Mouse (Mus musculus): ENCODE results near the gene Pawr.

Pawr gene

GRCm38 (mm10) chr10:108331784-108332561 lies at the start of gene Pawr:
Gene Pawr, plus strand, starts transcription at chr10:108332121.
- in situ Hi-C loops (cut with MboI, MseI) = no loop called here

GRCm38 (mm10) chr10:108282351-108282750 lies 49.6 kb upstream of the Pawr start:
- in situ Hi-C loops (cut with MboI, MseI) = no loop called here

- in situ Hi-C loops (cut with MboI, MseI) = no loop called here
These were observed 48.5 kb upstream of the Pawr start for GRCm38 (mm10) chr10:108283418-108283817.

- in situ Hi-C loops (cut with MboI, MseI) = no loop called here
These were observed 48.1 kb upstream of the Pawr start for GRCm38 (mm10) chr10:108283837-108284236.

- in situ Hi-C loops (cut with MboI, MseI) = no loop called here
These were observed 47.5 kb upstream of the Pawr start for GRCm38 (mm10) chr10:108284445-108284844.

GRCm38 (mm10) chr10:108284977-108285376 lies 46.9 kb upstream of the Pawr start:
- in situ Hi-C loops (cut with MboI, MseI) = no loop called here

- in situ Hi-C loops (cut with MboI, MseI) = no loop called here
These were observed 45.1 kb upstream of the Pawr start for GRCm38 (mm10) chr10:108286658-108287437.

- in situ Hi-C loops (cut with MboI, MseI) = no loop called here
These were observed 44.5 kb upstream of the Pawr start for GRCm38 (mm10) chr10:108287438-108287801.

- in situ Hi-C loops (cut with MboI, MseI) = no loop called here
These were observed 41.9 kb upstream of the Pawr start for GRCm38 (mm10) chr10:108290046-108290445.

- in situ Hi-C loops (cut with MboI, MseI) = no loop called here
These were observed 40.0 kb upstream of the Pawr start for GRCm38 (mm10) chr10:108291688-108292471.

GRCm38 (mm10) chr10:108292651-108293050 lies 39.3 kb upstream of the Pawr start:
- in situ Hi-C loops (cut with MboI, MseI) = no loop called here

- in situ Hi-C loops (cut with MboI, MseI) = no loop called here
These were observed 38.2 kb upstream of the Pawr start for GRCm38 (mm10) chr10:108293620-108294195.

GRCm38 (mm10) chr10:108294766-108295165 lies 37.2 kb upstream of the Pawr start:
- in situ Hi-C loops (cut with MboI, MseI) = loop anchor here (5.0 kb wide), 1 partner anchor 153 kb away; no protein-coding TSS in a partner anchor

GRCm38 (mm10) chr10:108296446-108296845 lies 35.5 kb upstream of the Pawr start:
- in situ Hi-C loops (cut with MboI, MseI) = loop anchor here (5.0 kb wide), 1 partner anchor 151 kb away; no protein-coding TSS in a partner anchor

GRCm38 (mm10) chr10:108298261-108298660 lies 33.7 kb upstream of the Pawr start:
- in situ Hi-C loops (cut with MboI, MseI) = loop anchor here (5.0 kb wide), 1 partner anchor 149 kb away; no protein-coding TSS in a partner anchor

GRCm38 (mm10) chr10:108298841-108299545 lies 32.9 kb upstream of the Pawr start:
- in situ Hi-C loops (cut with MboI, MseI) = loop anchor here (5.0 kb wide), 1 partner anchor 148 kb away; no protein-coding TSS in a partner anchor

GRCm38 (mm10) chr10:108299828-108300227 lies 32.1 kb upstream of the Pawr start:
- in situ Hi-C loops (cut with MboI, MseI) = loop anchor here (5.0 kb wide), 1 partner anchor 147 kb away; no protein-coding TSS in a partner anchor

GRCm38 (mm10) chr10:108300843-108301242 lies 31.1 kb upstream of the Pawr start:
- in situ Hi-C loops (cut with MboI, MseI) = no loop called here

- in situ Hi-C loops (cut with MboI, MseI) = no loop called here
These were observed 24.1 kb upstream of the Pawr start for GRCm38 (mm10) chr10:108307772-108308171.

GRCm38 (mm10) chr10:108310195-108310594 lies 21.7 kb upstream of the Pawr start:
- in situ Hi-C loops (cut with MboI, MseI) = no loop called here

- in situ Hi-C loops (cut with MboI, MseI) = no loop called here
These were observed 20.5 kb upstream of the Pawr start for GRCm38 (mm10) chr10:108311396-108311795.
